Mouse (Mus musculus): Measurements from ENCODE around the gene Bnip2. TPM values are rescaled to one million over a fixed set of nuclear protein-coding genes. Genes with fewer than 3 reads are reported as not detected.

Bnip2 gene
- 51.4 and 55.3 TPM in 2 replicates for polyA plus RNA-seq (2015; fragmentation: Nextera tagmentation; extraction: Ambion mirVana)

- WGBS (ENCODE audit: insufficient replicate concordance) = under 1% methylated on average over 66 of the region's 76 CpGs
- ATAC-seq (ENCODE audit: low read depth) = peak; percentile 87
These were observed at the start of gene Bnip2 for GRCm38 (mm10) chr9:69989303-69990121. Bnip2 (plus strand) TSS chr9:69989466.

GRCm38 (mm10) chr9:69940839-69941490 is 48.3 kb upstream of the Bnip2 start:
- H3K4me1 ChIP-seq (replicated peaks) = no peaks in the 10 kb centered on the region
- H3K36me3 ChIP-seq = no peaks in the 10 kb centered on the region
- DNase-seq = no peak
- H3K27ac ChIP-seq = no peak overlapping the region
- no peak overlapping the region for H3K9ac ChIP-seq
- no peak for ATAC-seq (ENCODE audit: low read depth)
- no peak overlapping the region for H3K4me2 ChIP-seq
- no peaks in the 10 kb centered on the region for H3K9me3 ChIP-seq (replicated peaks)
- WGBS (ENCODE audit: insufficient replicate concordance) = 69% methylated on average over 7 of the region's 7 CpGs
- H3K27me3 ChIP-seq = no peaks in the 10 kb centered on the region
- H3K4me3 ChIP-seq (replicated peaks) = no peak overlapping the region

More at GRCm38 (mm10) chr9:69989303-69990121, at the start of gene Bnip2:
- Histone ChIP-seq H3K27me3 (no peaks in the 10 kb centered on the region), H3K4me1 (replicated peaks) (peaks cover 50% of the 10 kb centered on the region), H3K36me3 (no peaks in the 10 kb centered on the region), H3K9ac (peak within 1 kb of the TSS; percentile 98), H3K27ac (peak within 1 kb of the TSS; percentile 92), H3K9me3 (replicated peaks) (no peaks in the 10 kb centered on the region), H3K4me2 (peak within 1 kb of the TSS; percentile 74), H3K4me3 (replicated peaks) (peak within 1 kb of the TSS; percentile 100)
- peak; percentile 89 for DNase-seq

- H3K4me2 ChIP-seq = no peak overlapping the region
- 76% methylated on average over 6 of the region's 6 CpGs for WGBS (ENCODE audit: insufficient replicate concordance)
- no peak overlapping the region for H3K9ac ChIP-seq
- H3K4me1 ChIP-seq (replicated peaks) = no peaks in the 10 kb centered on the region
- no peak overlapping the region for H3K27ac ChIP-seq
- no peaks in the 10 kb centered on the region for H3K27me3 ChIP-seq
- no peak for DNase-seq
- H3K4me3 ChIP-seq (replicated peaks) = no peak overlapping the region
- no peaks in the 10 kb centered on the region for H3K36me3 ChIP-seq
- no peak for ATAC-seq (ENCODE audit: low read depth)
- H3K9me3 ChIP-seq (replicated peaks) = no peaks in the 10 kb centered on the region
These were observed 47.7 kb upstream of the Bnip2 start for GRCm38 (mm10) chr9:69941556-69941955.

GRCm38 (mm10) chr9:69948964-69949363 is 40.3 kb upstream of the Bnip2 start:
- no peak for ATAC-seq (ENCODE audit: low read depth)
- Histone ChIP-seq H3K4me2 (no peak overlapping the region), H3K9me3 (replicated peaks) (no peaks in the 10 kb centered on the region), H3K27me3 (no peaks in the 10 kb centered on the region), H3K36me3 (no peaks in the 10 kb centered on the region), H3K9ac (no peak overlapping the region), H3K4me1 (replicated peaks) (no peaks in the 10 kb centered on the region), H3K4me3 (replicated peaks) (no peak overlapping the region), H3K27ac (no peak overlapping the region)
- 3% methylated on average over 2 of the region's 2 CpGs for WGBS (ENCODE audit: insufficient replicate concordance)
- peak; percentile 15 for DNase-seq

- Histone ChIP-seq H3K27me3 (no peaks in the 10 kb centered on the region), H3K9ac (no peak overlapping the region), H3K27ac (no peak overlapping the region), H3K4me1 (replicated peaks) (no peaks in the 10 kb centered on the region), H3K4me3 (replicated peaks) (no peak overlapping the region), H3K9me3 (replicated peaks) (no peaks in the 10 kb centered on the region), H3K4me2 (no peak overlapping the region), H3K36me3 (no peaks in the 10 kb centered on the region)
- ATAC-seq (ENCODE audit: low read depth) (no peak), DNase-seq (no peak)
- WGBS (ENCODE audit: insufficient replicate concordance) = 61% methylated on average over 4 of the region's 4 CpGs
These were observed 39.6 kb upstream of the Bnip2 start for GRCm38 (mm10) chr9:69949641-69950040.

GRCm38 (mm10) chr9:69961007-69961406 is 28.3 kb upstream of the Bnip2 start:
- Histone ChIP-seq H3K4me2 (no peak overlapping the region), H3K27ac (no peak overlapping the region), H3K9ac (no peak overlapping the region), H3K4me3 (replicated peaks) (no peak overlapping the region), H3K27me3 (no peaks in the 10 kb centered on the region), H3K4me1 (replicated peaks) (no peaks in the 10 kb centered on the region), H3K9me3 (replicated peaks) (peaks cover 2% of the 10 kb centered on the region; the same call in 1 of the 2 replicates), H3K36me3 (no peaks in the 10 kb centered on the region)
- 70% methylated on average over 6 of the region's 6 CpGs for WGBS (ENCODE audit: insufficient replicate concordance)
- ATAC-seq (ENCODE audit: low read depth) (no peak), DNase-seq (no peak)

GRCm38 (mm10) chr9:69964370-69964769 is 24.9 kb upstream of the Bnip2 start:
- DNase-seq (no peak), ATAC-seq (ENCODE audit: low read depth) (no peak)
- H3K36me3 ChIP-seq = no peaks in the 10 kb centered on the region
- peaks cover 2% of the 10 kb centered on the region; the same call in 1 of the 2 replicates for H3K9me3 ChIP-seq (replicated peaks)
- H3K4me2 ChIP-seq = no peak overlapping the region
- WGBS (ENCODE audit: insufficient replicate concordance) = 60% methylated on average over 3 of the region's 3 CpGs
- H3K4me3 ChIP-seq (replicated peaks) = no peak overlapping the region
- no peaks in the 10 kb centered on the region for H3K4me1 ChIP-seq (replicated peaks)
- no peak overlapping the region for H3K27ac ChIP-seq
- H3K27me3 ChIP-seq = no peaks in the 10 kb centered on the region
- no peak overlapping the region for H3K9ac ChIP-seq

GRCm38 (mm10) chr9:69985526-69985925 is 3.7 kb upstream of the Bnip2 start:
- DNase-seq = no peak
- H3K27ac ChIP-seq = no peak overlapping the region
- ATAC-seq (ENCODE audit: low read depth) = no peak
- H3K27me3 ChIP-seq = no peaks in the 10 kb centered on the region
- 67% methylated on average over 1 of the region's 1 CpGs for WGBS (ENCODE audit: insufficient replicate concordance)
- no peak overlapping the region for H3K4me3 ChIP-seq (replicated peaks)
- H3K9me3 ChIP-seq (replicated peaks) = no peaks in the 10 kb centered on the region
- H3K9ac ChIP-seq = no peak overlapping the region
- no peaks in the 10 kb centered on the region for H3K36me3 ChIP-seq
- H3K4me1 ChIP-seq (replicated peaks) = peaks cover 16% of the 10 kb centered on the region
- H3K4me2 ChIP-seq = no peak overlapping the region

GRCm38 (mm10) chr9:69986063-69986462 is 3.2 kb upstream of the Bnip2 start:
- H3K27ac ChIP-seq = no peak overlapping the region
- no peaks in the 10 kb centered on the region for H3K9me3 ChIP-seq (replicated peaks)
- H3K4me1 ChIP-seq (replicated peaks) = peaks cover 22% of the 10 kb centered on the region
- no peaks in the 10 kb centered on the region for H3K36me3 ChIP-seq
- ATAC-seq (ENCODE audit: low read depth) (no peak), DNase-seq (no peak)
- no peak overlapping the region for H3K4me3 ChIP-seq (replicated peaks)
- H3K9ac ChIP-seq = no peak overlapping the region
- H3K27me3 ChIP-seq = no peaks in the 10 kb centered on the region
- WGBS (ENCODE audit: insufficient replicate concordance) = 70% methylated on average over 10 of the region's 10 CpGs
- no peak overlapping the region for H3K4me2 ChIP-seq

- no peak for ATAC-seq (ENCODE audit: low read depth)
- H3K4me2 ChIP-seq = no peak overlapping the region
- H3K4me1 ChIP-seq (replicated peaks) = peaks cover 27% of the 10 kb centered on the region
- H3K36me3 ChIP-seq = no peaks in the 10 kb centered on the region
- DNase-seq = no peak
- H3K9ac ChIP-seq = no peak overlapping the region
- H3K27ac ChIP-seq = no peak overlapping the region
- H3K27me3 ChIP-seq = no peaks in the 10 kb centered on the region
- 66% methylated on average over 5 of the region's 5 CpGs for WGBS (ENCODE audit: insufficient replicate concordance)
- H3K4me3 ChIP-seq (replicated peaks) = no peak overlapping the region
- H3K9me3 ChIP-seq (replicated peaks) = no peaks in the 10 kb centered on the region
These were observed 2.7 kb upstream of the Bnip2 start for GRCm38 (mm10) chr9:69986571-69986970.

GRCm38 (mm10) chr9:69987579-69987978 is 1.7 kb upstream of the Bnip2 start:
- 1% methylated on average over 3 of the region's 3 CpGs for WGBS (ENCODE audit: insufficient replicate concordance)
- no peaks in the 10 kb centered on the region for H3K27me3 ChIP-seq

More at GRCm38 (mm10) chr9:69987579-69987978, 1.7 kb upstream of the Bnip2 start:
- no peak for ATAC-seq (ENCODE audit: low read depth)
- no peak overlapping the region for H3K4me2 ChIP-seq
- no peaks in the 10 kb centered on the region for H3K36me3 ChIP-seq
- peak; percentile 16 for DNase-seq
- H3K9me3 ChIP-seq (replicated peaks) = no peaks in the 10 kb centered on the region
- H3K27ac ChIP-seq = no peak overlapping the region
- H3K4me1 ChIP-seq (replicated peaks) = peaks cover 37% of the 10 kb centered on the region
- H3K9ac ChIP-seq = no peak overlapping the region
- no peak overlapping the region for H3K4me3 ChIP-seq (replicated peaks)

Measured in liver, embryonic 13.5 days (tissue).